In genomic region chr6:105020672-105021071, GRCm38 (mm10) we compare ENCODE assay signal across 18 mouse cellular contexts.
"Had no signal": no experiment of that assay in that cellular context is flagged by ENCODE, and none has a peak within 500 bp of the region (broad histone marks: within the 10 kb centered on the region; RNA-seq: fewer than 3 reads in every experiment).

No protein-coding gene starts in this region.

- H3K27me3 ChIP-seq: midbrain, embryonic 12.5 days; neural tube, embryonic 12.5 days had no signal

- H3K9me3 ChIP-seq: midbrain, embryonic 10.5 days; midbrain, embryonic 12.5 days; neural tube, embryonic 12.5 days had no signal

- H3K4me1 ChIP-seq: midbrain, embryonic 10.5 days; midbrain, embryonic 12.5 days; neural tube, embryonic 12.5 days had no signal

- DNase-seq: lung, adult 18-20 months; lung, embryonic 14.5 days; lung, postnatal 10 days; lung, postnatal 4 days; retina, postnatal 1 day; right cerebral cortex, adult 18-20 months; right cerebral cortex, postnatal 25 days; right cerebral cortex, postnatal 4 days; spleen, adult 18-20 months; thymus, adult 18-20 months; thymus, postnatal 14 days; thymus, postnatal 36 days had no signal

- H3K4me2 ChIP-seq: lung, embryonic 14.5 days; midbrain, embryonic 12.5 days; neural tube, embryonic 12.5 days had no signal

- H3K36me3 ChIP-seq: midbrain, embryonic 10.5 days; midbrain, embryonic 12.5 days; neural tube, embryonic 12.5 days had no signal

- ATAC-seq: midbrain, embryonic 16.5 days had no signal

- H3K9ac ChIP-seq: liver, embryonic 14.5 days; lung, embryonic 14.5 days; midbrain, embryonic 12.5 days; neural tube, embryonic 12.5 days had no signal

- H3K27ac ChIP-seq: liver, embryonic 14.5 days; midbrain, embryonic 10.5 days; midbrain, embryonic 12.5 days; neural tube, embryonic 12.5 days had no signal

- H3K4me3 ChIP-seq: midbrain, embryonic 10.5 days; midbrain, embryonic 12.5 days; myocyte; neural tube, embryonic 12.5 days had no signal
